Mouse (Mus musculus) cerebellum, postnatal 14 days (tissue): ENCODE results near the gene Itpr2.

Source experiments
- DNase-seq, 2 experiments: peaks; one replicate each; pipeline ENCODE4 v3.0.0; 2021; ENCODE audit warnings: mixed read lengths in 2 of 2

The Itpr2 gene

DNA sequence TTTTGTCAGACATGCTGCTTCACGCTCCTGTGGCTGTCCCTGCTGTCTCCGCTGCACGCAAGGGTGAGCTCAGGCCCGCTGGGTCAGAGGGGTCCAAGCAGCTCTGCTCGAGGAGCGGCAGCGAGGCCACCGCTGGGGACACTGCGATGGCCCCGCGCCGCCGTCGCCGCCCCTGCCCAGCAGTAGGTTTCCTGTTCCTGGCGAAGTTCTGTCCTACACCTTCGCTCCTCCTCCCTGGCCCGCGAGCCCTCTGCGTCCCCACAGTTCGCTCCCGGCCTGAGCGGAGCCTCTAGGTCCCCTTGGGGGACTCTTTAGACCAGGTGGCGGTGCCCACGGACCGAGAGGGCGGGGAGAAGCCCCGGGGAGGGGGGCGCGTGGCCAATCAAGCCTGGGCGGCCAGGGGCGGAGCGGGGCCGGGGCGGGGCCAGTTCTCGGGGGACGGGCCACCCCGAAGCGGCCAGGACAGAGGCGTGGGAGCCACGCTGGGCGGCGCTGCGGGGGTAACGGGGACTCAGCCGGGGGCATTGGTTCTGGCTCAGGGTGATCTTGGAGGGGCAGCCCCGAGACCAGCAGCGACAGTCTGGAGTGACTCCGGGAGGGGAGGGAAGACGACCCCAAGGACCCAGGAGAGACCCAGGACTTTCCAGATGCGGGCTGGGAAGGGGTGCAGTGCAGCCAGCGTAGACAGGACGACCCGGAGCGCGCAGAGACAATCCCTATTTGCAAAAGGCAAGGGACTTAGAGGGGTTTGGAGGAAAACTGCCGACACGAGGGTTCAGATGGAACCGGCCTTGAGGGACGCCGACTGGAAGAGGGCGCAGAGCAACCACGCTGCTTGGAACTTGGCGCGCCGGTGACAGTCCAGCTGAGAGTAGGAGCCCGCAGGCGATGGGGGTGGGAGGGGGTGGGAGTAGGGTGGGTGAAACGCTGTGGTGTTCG is at the start of gene Itpr2:
Itpr2 (minus strand) TSS at position 358 of the 939 bp plus-strand sequence.
- peak; percentile 67 to 70 for DNase-seq

DNA sequence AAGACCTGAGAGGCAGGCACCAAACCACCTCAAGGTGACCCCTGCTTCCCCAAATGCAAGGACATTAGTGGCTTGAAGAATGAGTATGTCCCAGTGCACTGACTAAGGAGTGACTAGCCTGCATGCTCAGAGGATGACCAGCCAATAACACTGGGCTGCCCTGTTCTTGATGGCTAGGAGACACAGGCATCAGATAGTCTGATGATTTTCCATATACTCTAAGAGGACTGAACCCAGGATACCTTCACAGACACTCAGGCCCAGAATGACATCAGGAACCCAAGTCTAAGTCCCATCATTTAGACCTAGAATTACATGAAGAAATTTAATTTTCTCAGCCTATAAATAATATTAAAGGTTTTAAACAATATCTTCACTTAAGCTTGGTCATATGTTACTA is 49.3 kb upstream of the Itpr2 start:
- DNase-seq: no peak

DNA sequence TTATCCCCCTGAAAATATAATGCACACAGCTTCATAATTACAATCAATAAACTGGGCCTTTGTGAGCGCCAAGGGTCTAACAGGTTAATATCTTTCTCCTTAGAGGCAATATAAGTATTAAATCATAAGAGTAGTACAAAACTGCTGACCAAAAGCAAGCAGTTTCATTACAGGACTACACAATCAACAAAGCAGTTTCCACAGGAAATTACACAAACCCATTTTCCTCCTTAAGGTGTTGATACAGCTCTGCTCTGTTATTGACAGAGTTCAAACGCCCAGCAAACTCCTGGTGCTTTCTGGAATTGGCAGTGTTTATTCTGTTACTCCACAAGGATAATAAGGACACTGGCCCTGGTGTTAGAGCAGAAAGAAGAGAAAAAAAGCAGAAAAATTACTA is 48.4 kb upstream of the Itpr2 start:
- DNase-seq: no peak

DNA sequence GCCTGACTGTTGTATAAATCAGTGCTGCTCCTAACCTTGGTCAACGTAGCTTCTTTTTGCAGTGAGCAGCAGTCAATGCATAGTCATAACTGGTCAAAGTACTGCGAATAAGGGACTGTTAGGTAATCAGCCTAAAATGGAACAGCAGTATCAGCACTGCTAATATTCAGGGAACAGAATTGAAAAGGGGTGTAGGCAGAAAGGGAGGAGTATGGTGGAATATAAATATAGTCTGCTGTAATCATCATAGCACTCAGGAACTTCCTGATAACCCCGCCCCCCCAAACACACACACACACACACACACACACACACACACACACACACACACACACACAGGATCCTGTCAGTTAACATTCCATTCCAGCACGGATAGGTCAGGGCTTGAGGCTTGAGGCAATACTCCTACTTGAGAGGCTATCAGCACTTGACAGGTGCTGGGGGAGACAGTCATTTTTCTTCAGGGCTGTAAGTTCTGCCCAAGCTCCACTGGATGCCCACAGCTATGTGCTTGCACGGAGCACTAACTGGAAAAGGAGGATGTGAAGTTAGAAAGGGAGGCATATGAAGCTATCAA is 43.4 kb upstream of the Itpr2 start:
- no peak for DNase-seq

DNA sequence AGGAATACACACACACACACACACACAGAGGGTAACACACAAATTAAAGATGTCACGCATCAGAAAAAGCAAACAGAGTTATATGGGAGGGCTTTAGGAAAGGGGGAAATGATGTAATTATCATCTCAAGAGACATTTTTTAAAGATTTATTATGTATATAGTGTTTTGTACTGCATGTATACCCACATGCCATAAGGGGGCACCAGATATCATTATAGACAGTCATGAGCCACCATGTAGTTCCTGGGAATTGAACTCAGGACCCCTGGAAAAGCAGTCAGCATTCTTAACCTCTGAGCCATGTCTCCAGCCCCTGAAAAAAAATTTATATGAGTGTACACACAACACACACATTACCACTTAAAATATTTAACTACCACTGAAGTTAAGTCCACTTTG is 42.6 kb upstream of the Itpr2 start:
- DNase-seq: no peak

DNA sequence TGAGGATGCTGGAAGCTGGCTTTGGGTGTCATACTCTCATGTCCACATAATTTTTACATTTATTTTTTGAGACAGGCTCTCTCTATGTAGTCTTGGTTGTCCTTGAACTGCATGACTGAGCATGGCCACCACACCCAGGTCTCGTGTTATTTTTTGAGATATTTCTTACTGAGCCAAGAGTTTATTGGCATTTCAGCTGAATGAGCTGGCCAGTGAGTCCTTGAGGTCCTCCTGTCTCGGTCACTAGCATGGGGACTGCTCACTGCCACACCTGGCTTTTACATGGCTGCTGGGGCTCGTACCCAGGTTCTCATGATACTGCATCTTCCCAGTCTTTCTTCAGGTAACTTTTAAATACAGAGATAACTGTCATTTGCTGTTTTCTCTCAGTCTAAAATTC is 38.4 kb upstream of the Itpr2 start:
- DNase-seq: no peak

DNA sequence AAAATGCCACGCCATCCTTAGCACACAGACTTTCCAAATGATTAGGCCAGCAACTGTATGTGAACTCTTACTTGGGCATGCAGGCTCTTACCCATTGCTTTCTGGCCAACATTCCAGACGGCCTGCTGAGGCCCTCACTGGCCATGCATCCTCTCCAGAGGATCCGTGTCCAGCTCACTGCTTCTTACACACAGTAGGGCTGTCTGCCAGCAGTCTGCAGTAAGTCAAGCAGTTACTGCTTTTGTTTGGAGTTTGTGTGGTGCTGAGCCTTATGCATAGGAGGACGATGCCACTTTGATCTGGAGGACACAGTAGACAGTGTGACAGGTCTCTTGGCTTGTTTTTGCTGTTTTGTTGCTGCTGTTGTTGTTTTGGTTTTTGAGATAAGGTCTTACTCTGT is 36.6 kb upstream of the Itpr2 start:
- peak; percentile 11 to 12 for DNase-seq

DNA sequence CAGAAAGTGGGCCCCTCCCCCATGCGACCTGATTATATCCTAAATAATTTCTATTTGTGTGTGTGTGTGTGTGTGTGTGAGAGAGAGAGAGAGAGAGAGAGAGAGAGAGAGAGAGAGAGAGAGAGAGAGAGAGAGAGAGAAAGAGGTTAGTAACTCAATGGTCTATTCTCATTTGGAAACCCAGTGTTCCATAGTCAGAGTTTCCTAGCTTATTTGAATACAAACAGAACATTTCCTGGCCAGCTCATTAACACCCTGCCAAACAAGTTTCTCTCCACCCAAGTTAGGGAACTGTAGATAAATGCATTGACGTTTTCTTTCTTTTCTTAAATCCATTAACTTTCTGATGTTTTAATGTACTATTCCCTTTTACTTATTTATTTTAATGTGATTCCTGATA is 36.0 kb upstream of the Itpr2 start:
- DNase-seq: no peak

DNA sequence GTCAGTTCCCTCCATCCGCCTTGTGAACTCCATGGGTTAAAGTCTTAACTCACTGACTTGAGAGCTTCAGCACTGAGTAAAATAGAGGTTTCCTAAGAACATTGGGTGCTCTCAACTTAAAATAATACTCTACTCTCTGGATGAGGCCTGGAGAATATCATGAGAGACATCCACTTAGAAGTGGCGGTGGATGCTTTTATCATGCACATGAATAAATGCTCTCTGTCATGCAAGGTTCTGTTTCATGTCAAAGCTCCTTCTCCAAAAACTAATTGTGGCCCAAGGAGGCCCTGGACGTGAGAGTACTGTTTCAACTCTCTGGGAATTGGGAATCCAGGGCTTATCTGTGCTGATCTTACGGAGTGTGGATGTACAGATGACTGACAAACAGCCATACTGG is 35.1 kb upstream of the Itpr2 start:
- DNase-seq: no peak

DNA sequence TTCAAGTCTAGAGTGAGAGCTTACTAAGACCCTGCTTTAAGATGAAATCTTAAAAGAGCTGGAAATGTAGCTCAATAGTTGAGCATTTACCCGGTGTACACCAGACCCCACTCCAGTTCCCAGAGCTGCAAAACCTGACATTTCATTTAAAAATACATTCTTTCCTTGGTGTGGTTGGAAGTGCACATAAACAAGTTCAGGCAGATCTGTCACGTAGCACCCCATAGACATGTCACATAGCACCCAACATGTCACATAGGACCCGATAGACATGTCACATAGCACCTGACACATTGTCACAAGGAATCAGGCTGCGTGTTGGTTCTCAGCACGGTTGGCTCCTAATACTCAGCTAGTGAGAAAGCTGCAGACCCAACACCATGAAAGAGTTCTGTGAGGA is 33.5 kb upstream of the Itpr2 start:
- DNase-seq: no peak

DNA sequence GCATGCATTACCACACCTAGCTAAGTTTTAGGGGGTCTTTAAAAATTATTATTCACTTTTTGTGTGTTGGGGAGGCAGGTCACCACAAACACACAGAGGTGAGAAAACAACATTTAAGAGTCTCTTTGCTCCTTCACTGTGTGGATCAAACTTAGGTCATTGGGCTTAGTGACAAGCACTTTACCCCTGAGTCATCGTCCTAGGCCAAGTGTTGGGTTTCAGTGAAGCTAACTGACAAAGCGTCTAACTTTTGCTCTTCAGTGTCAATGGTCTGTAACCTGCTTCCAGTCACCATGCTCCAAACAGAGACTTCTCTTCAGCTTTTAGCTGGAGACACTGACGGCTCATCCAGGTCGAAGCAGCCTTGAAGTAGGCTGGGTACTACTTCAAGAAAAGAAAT is 31.1 kb upstream of the Itpr2 start:
- DNase-seq: no peak

DNA sequence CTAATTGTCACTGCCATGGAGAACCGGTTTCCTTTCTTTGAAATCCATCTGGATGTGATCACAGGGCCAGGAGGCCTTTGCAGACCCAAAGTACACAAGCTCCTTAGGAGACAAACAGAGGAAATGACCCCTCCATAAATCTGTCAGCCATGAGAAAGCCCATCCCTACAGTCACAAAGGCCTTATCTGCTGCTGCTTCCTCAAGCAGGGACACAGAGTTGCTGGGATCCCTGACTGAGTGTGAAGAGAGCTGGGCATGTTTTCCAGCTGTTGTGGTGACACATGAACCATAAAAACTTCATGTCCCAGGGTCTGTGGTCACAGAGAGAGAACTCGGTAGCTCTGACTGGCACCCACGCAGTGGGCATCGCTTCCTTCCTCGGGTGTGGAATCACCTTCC is 28.7 kb upstream of the Itpr2 start:
- no peak for DNase-seq

DNA sequence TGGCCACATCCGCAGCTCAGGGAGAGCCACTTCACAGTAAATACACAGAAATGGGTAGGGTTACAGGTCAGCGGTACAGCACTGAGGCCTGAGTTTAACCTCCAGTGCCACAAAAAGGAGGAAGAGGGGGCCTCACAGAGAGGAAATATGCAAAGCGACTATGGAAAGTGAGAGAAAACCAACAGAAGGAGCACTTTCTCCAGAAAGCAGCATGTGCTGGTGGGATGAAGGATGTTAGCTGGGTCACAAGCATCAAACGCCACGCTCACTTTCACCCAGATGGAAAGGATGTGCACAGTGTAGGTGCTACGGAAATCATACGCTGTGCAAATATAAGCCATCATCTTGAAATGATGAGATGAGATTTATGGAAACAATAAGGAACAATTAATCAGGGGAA is 28.3 kb upstream of the Itpr2 start:
- DNase-seq: no peak

DNA sequence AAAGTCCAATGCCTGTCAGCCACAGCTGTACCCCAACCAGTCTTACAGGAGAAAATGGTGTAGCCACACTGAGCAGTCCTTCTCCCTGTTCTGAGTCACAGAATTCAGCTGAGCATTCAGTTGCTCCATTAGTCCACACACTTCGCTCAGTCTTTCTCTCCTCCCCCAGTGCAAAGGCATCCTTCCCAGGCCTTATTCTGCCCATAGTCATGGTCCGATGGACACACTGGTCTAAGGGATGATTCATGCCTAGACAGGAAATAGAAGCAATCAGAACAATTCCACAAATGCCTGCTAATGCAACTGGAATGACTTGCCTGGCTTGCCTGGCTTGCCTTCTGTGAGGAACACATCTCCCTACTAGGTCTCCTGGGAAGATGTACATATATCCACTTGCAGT is 25.5 kb upstream of the Itpr2 start:
- DNase-seq: no peak

DNA sequence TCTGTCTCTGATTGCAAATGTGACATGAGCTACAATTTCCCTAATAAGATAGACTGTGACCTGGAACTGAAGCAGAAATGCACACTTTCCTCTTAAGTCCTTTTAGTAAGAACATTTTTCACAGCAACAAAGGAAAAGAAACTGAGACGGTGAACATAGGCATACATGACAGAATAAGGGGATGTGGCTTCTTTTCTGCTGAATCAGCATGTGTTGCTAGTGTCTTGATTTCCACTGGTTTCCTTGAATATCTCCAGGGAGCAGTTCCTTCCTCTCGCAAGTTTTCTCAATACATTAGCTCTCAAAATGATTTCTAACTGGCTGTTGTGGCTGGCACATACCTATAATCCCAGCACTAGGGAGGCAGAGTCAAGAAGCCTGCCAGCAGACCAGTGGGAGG is 23.5 kb upstream of the Itpr2 start:
- no peak for DNase-seq

DNA sequence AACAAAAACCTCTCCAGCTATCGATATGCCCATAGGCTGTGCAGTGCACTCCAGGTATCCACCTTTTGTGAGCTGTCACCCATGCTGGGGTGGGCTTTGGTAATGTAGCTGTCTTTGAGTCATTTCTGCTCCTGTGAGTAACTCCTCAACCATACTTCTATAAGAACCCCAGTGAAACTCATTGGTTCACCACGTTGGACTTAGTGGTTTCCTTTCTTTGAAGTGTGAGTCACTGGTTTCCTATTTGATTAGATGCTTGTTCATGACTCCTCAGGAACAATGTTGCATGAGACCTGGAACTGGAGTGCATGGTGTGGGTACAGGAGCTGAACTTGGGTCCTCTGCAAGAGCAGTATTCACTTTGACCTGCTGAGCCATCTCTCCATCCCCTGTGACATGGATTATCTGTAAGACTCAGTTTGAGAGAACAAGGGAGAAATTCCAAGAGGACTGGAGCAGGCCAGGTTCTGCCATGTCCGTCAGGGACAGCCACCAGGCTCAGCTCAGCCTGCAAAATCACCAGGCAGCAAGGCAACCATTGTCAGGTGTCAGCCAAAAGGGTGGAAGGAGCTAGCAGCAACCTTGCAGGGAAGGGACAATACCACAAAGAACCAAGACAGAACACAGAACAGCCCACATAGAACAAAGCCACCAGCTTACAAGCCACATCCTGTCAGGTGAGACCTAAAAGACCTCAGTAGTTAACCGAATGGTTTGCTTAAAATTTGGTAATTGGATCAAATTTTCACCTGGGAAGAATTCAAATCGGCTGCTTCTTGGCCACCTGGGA is 19.6 kb upstream of the Itpr2 start:
- no peak for DNase-seq

DNA sequence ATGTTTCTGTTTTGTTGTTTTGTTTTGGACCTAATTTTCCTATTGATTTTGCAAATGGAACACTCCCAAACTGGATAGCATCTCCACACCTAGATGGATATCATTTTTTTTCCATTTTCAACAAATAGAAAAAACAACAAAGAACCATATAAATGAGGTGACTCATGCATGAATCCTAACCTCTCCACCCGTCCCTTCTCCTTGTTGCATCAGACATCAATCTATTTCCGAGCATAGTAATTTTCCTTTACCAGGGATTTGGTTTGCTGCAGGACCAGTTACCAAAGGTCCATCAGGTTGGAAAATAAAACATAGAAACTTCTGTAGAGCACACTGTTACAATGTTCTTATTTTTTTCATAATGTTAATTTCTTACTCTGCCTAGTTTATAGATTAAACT is 17.0 kb upstream of the Itpr2 start:
- DNase-seq: no peak

DNA sequence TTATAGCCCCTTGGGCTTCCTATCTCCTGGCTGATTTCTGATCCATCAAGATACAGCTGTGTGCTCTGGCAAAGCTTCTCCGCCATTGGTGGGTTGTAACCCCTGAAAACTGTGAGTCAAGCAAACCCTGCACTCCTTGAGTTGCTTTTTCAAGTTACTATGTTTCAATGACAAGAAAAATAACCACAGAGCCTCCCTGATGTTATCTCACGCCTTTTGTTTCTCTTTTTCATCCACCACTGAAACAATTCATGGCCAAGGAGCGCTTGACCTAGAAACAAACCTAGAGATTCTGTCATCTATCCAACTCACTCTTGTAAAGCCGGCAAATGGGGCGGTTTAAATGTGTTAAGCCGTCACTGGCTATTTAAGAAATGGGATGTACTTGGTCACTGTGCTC is 13.9 kb upstream of the Itpr2 start:
- DNase-seq: no peak

DNA sequence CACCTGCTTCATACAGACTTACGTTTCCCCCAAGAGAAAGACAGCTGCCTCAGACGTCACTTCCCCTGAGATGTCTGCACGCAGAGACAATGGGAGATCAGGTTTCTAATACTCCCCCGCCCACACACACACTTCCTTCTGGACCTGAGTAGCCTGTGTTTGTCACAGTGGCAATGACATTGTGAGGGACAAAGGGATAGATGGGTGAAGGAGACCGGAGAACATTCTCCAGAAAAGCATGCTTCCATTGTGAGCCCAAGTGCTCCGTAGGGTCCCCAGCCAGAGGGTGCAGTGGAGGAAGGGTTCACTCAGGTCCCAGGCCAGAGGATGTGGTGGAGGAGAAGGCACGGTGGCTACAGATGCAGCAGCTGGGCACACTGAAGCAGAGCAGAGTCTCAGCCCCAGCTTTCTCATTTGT is 12.5 kb upstream of the Itpr2 start:
- DNase-seq: no peak

DNA sequence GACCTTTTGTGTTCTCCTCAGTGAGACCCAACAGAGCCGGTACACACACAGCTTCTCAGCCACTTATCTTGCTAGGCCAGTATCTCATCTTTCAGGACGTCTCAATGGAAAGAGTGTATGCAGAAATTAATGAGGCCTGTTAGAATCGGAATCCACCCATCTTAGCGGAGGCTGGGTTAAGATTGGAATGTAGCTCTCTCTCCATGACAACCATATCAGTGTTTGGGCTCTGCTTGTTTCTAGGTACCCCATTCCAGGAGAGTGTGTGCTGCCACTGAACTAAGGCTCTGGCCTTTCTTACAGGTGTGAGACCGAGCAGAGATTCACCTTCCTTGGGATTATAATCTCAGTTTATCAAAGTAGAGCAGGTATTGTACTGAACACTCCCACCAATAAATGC is 11.9 kb upstream of the Itpr2 start:
- no peak for DNase-seq

DNA sequence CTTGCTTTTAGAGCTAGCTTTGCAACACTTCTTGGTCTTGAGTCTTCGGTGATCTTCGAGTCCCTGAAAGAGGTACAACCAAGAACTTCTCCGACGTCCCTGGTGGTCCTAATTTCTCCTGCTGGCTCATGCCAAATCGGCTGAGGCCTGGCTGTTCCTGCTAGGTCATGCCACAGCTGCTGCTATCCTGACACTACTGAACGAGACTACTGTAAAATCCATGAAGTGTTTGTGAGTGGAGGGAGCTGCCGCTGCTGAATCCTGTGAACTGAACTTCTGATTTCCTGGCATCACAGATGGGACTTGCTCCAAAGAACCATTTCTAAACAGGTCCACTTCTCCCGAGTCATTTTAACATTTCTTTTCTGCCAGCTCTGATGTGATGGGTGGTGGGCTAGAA is 11.4 kb upstream of the Itpr2 start:
- DNase-seq: no peak

DNA sequence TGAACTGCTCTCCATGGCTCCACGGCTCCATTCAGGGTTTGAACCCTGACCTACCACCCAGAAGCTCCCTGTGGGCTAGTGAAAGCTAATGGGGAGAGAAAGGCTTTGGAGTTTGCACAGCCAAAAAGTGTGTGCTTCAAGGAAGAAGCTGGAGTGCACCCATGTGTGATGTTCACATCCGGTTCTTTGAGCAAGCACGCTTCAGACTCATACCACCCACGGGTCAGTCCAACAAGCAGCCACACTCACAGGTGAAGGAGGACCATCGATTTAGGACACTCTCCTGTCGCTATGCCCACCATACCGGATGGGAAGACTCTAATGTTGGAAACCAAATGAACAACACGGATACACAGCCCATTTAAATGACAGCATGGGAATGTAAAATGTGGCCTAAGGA is 9.5 kb upstream of the Itpr2 start:
- DNase-seq: no peak

DNA sequence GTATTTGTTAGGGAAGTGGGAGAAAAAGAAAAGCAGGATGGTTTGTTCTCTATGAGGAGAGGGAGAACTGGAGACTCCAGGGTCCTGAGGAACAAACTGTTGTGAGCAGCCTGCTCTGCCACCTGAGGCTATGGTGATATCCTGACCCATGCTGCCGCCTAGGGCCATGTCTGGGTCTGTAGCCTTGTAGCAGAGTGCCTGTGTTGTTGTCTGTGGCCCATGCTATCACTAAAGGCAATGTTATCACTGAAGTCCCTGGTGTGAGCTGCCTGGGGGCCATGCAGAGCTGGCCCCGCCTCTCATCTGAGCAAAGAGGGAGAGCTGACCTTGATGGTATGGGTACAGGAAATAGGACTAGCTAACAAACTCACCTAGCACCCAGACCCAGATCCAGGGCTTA is 7.9 kb upstream of the Itpr2 start:
- DNase-seq: no peak

DNA sequence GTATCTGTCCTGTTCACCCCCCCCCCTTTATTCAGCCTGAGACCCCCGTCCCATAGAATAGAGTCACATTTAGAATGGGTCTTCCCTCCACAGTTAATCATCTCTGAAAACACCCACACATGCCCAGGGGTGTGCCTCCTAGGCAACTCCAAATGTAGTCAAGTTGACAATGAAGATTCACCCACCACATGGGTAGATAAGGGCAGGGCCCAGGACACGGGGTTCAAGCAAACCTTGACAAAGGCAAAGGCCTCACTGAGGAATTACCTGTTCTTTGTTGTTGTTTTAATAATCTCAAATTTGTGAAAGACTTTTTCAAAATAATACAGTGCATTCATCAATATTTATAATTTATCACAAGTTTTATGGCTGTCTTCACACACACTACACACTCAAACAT is 2.4 kb upstream of the Itpr2 start:
- DNase-seq: no peak
